Mouse (Mus musculus): ENCODE data around the gene Ofcc1. TPM values are rescaled to one million over a fixed set of nuclear protein-coding genes. Genes with fewer than 3 reads are reported as not detected.

The Ofcc1 gene
- polyA plus RNA-seq, 1 experiment from 2014 or later = not detected

DNA sequence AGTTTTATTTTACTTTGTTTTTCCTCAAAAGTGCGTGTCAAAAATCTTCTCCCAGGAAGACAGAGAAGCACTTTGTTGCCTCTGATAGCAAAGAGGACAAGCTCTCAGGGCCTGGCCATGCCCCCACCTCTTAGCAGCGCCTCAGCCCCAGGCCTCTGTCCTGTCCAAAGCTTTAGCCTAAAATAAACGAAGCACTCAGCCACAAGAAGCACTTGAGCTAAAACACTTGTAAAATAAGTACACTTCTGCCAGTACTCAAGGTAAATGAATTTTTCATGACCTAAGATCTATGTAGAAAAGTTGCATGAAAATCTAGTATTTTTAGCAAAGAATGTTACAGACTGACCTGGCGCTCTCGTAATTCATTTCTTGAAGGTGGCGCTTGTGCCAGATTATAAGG is 117.4 kb downstream of the Ofcc1 start:
- H3K4me2 ChIP-seq = no peak overlapping the region
- 40% methylated on average over 6 of the region's 6 CpGs for WGBS
- H3K9me3 ChIP-seq (ENCODE audit: low read depth, low read length) = no peaks in the 10 kb centered on the region

DNA sequence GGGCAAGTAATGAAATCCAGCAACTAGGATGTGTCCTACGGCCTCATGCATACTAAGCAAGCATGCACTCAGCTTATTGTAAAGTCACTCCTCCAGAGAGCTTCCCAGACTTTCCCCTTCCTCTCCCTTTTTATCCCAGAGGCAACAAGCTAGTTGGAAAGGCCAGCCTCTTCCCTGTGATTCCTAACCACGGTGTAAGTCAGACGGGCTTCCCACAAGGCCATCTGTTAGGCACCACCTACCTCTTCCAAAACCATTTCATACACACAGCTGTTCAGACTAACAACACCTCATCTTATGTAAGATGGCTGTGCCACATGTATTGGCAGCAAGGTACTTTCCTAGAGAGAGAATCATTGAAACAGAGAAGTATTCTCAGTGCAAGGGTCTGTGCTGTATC is 124.9 kb downstream of the Ofcc1 start:
- ATAC-seq (ENCODE audit: insufficient read depth) (no peak), DNase-seq (no peak)
- Histone ChIP-seq H3K9me3 (ENCODE audit: low read depth, low read length) (no peaks in the 10 kb centered on the region), H3K27ac (ENCODE audit: low read depth) (no peak overlapping the region), H3K4me3 (ENCODE audit: low read depth, low read length) (no peak overlapping the region), H3K4me1 (ENCODE audit: insufficient read depth) (no peaks in the 10 kb centered on the region), H3K36me3 (ENCODE audit: insufficient read depth) (no peaks in the 10 kb centered on the region), H3K27me3 (ENCODE audit: insufficient read depth, low read length) (no peaks in the 10 kb centered on the region), H3K4me2 (no peak overlapping the region), H3K9ac (no peak overlapping the region)
- WGBS = 61% methylated on average over 3 of the region's 3 CpGs
- TF ChIP-seq CTCF (IDR thresholded peaks at IDR 0.05; ENCODE audit: low read depth) = no peak

More for the DNA sequence above, 117.4 kb downstream of the Ofcc1 start:
- Histone ChIP-seq H3K4me3 (ENCODE audit: low read depth, low read length) (no peak overlapping the region), H3K4me1 (ENCODE audit: insufficient read depth) (no peaks in the 10 kb centered on the region), H3K27me3 (ENCODE audit: insufficient read depth, low read length) (no peaks in the 10 kb centered on the region), H3K36me3 (ENCODE audit: insufficient read depth) (no peaks in the 10 kb centered on the region), H3K9ac (no peak overlapping the region), H3K27ac (ENCODE audit: low read depth) (no peak overlapping the region)
- ATAC-seq (ENCODE audit: insufficient read depth) (peak; percentile 58; the same call in 1 of the 2 replicates), DNase-seq (peak; percentile 55)
- TF ChIP-seq CTCF (IDR thresholded peaks at IDR 0.05; ENCODE audit: low read depth) = no peak

DNA sequence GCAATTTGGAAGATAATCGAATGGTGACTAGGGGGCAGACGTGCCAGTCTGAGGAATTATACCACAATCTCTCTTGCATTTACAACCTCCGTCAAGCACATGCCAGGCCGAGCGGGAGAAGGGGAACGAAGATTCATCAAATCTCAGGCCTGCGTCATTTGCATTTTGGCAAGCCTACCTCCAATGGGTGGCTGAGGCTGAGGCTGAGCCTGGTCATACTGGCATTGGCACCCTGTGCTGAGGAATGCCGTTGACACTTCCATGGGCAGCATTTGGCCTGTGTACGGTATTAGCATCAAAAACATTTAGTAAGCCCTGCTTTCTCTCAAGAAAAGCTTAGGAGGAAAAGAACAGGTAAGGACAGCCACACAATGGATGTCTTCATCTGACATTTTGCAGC is 152.9 kb downstream of the Ofcc1 start:
- ATAC-seq (ENCODE audit: insufficient read depth) = no peak
- H3K9ac ChIP-seq = no peak overlapping the region
- DNase-seq = no peak
- H3K4me3 ChIP-seq (ENCODE audit: low read depth, low read length) = no peak overlapping the region
- no peaks in the 10 kb centered on the region for H3K4me1 ChIP-seq (ENCODE audit: insufficient read depth)
- H3K36me3 ChIP-seq (ENCODE audit: insufficient read depth) = no peaks in the 10 kb centered on the region
- no peak for TF ChIP-seq CTCF (IDR thresholded peaks at IDR 0.05; ENCODE audit: low read depth)
- H3K4me2 ChIP-seq = no peak overlapping the region
- no peak overlapping the region for H3K27ac ChIP-seq (ENCODE audit: low read depth)
- 76% methylated on average over 9 of the region's 9 CpGs for WGBS
- no peaks in the 10 kb centered on the region for H3K27me3 ChIP-seq (ENCODE audit: insufficient read depth, low read length)
- no peaks in the 10 kb centered on the region for H3K9me3 ChIP-seq (ENCODE audit: low read depth, low read length)

DNA sequence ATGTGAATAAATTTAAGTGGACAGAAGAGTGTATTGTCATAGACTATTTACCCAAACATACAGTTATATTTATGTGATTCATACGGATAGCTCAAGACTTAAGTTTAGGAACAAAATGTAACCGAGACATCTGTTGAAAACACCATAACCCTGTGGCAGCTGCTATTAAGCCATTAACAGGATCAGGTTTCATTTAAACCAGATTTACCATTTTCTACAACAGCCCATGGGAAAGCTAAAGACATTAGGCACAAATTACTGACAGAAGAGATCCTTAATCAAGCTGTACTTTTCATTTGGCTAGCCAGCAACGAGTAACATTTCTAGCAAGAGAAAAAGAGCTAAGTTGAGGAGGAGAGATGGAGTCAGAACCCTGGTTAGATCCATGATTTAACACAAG is 179.5 kb downstream of the Ofcc1 start:
- H3K36me3 ChIP-seq (ENCODE audit: insufficient read depth) = no peaks in the 10 kb centered on the region
- 64% methylated on average over 3 of the region's 3 CpGs for WGBS
- H3K9ac ChIP-seq = no peak overlapping the region
- no peak overlapping the region for H3K4me3 ChIP-seq (ENCODE audit: low read depth, low read length)
- no peak overlapping the region for H3K27ac ChIP-seq (ENCODE audit: low read depth)
- no peaks in the 10 kb centered on the region for H3K27me3 ChIP-seq (ENCODE audit: insufficient read depth, low read length)
- no peaks in the 10 kb centered on the region for H3K9me3 ChIP-seq (ENCODE audit: low read depth, low read length)
- no peaks in the 10 kb centered on the region for H3K4me1 ChIP-seq (ENCODE audit: insufficient read depth)
- no peak for ATAC-seq (ENCODE audit: insufficient read depth)
- TF ChIP-seq CTCF (IDR thresholded peaks at IDR 0.05; ENCODE audit: low read depth) = no peak
- no peak for DNase-seq
- H3K4me2 ChIP-seq = no peak overlapping the region

DNA sequence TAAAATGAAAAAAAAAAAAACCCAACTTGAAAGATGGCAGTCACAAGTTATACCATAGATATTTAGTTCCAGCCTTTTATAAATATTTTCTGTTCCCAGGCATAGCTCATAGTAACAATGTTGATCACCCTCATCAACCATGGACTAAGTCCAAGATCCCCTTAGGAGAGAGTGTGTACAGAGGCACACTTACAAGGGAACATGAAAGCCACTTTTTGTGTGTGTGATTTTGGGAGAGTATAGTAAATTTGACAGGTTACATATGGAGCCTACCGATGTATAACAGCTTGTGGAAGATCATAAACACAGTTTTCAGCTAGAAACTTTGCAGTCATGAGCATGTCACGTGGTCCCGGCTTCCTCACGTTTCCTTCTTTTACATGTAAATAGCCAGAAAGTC is 189.5 kb downstream of the Ofcc1 start:
- H3K4me1 ChIP-seq (ENCODE audit: insufficient read depth) = no peaks in the 10 kb centered on the region
- H3K27me3 ChIP-seq (ENCODE audit: insufficient read depth, low read length) = no peaks in the 10 kb centered on the region
- H3K36me3 ChIP-seq (ENCODE audit: insufficient read depth) = no peaks in the 10 kb centered on the region
- H3K9me3 ChIP-seq (ENCODE audit: low read depth, low read length) = no peaks in the 10 kb centered on the region
- no peak overlapping the region for H3K27ac ChIP-seq (ENCODE audit: low read depth)
- peak; percentile 44 for DNase-seq
- H3K4me2 ChIP-seq = no peak overlapping the region
- no peak for TF ChIP-seq CTCF (IDR thresholded peaks at IDR 0.05; ENCODE audit: low read depth)
- ATAC-seq (ENCODE audit: insufficient read depth) = peak; percentile 35; the same call in 1 of the 2 replicates
- WGBS = 67% methylated on average over 4 of the region's 4 CpGs
- no peak overlapping the region for H3K9ac ChIP-seq
- no peak overlapping the region for H3K4me3 ChIP-seq (ENCODE audit: low read depth, low read length)

DNA sequence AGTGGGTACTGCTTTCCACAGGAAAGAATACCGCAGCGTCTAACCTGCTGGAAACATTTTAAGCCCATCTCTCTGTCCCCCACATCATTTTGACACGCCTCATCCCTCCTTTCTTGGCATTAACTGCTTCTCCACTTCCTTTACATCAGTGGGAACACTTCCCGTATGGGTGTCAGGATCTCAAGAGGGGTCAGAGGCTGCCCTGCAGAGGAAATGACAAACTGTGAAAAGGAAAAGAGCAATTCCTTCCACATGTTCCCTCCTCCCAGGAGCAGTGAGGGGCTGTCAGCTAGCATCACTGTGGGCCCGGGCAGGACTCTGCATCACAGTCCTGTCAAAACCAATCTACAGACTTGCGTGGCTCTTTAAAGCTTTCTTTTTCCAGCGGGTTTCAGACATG is 193.4 kb downstream of the Ofcc1 start:
- WGBS = 37% methylated on average over 7 of the region's 7 CpGs

DNA sequence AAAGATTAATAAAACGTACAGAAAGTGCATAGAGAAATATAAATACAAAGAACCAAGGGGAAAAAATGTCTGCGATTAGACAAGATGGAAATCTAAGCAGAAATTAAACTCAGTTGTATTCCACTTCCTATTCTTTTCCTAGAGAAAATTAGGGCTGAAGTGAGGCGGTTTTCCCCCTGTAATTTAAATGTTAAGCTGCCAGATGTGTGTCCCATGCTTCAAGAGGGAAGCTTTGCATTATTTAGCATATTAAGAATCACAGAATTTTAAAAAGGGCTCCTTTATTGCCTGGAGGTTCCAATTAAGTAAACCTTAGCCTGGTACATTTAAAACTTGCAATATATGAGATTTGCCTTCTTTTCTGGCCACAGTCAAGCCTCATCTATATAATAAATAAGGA is 205.8 kb downstream of the Ofcc1 start:
- H3K4me1 ChIP-seq (ENCODE audit: insufficient read depth) = no peaks in the 10 kb centered on the region
- ATAC-seq (ENCODE audit: insufficient read depth) (no peak), DNase-seq (no peak)
- no peak overlapping the region for H3K27ac ChIP-seq (ENCODE audit: low read depth)
- H3K36me3 ChIP-seq (ENCODE audit: insufficient read depth) = no peaks in the 10 kb centered on the region
- H3K9ac ChIP-seq = no peak overlapping the region
- no peaks in the 10 kb centered on the region for H3K27me3 ChIP-seq (ENCODE audit: insufficient read depth, low read length)
- H3K4me3 ChIP-seq (ENCODE audit: low read depth, low read length) = no peak overlapping the region
- 64% methylated on average over 3 of the region's 3 CpGs for WGBS
- H3K9me3 ChIP-seq (ENCODE audit: low read depth, low read length) = no peaks in the 10 kb centered on the region
- no peak overlapping the region for H3K4me2 ChIP-seq
- TF ChIP-seq CTCF (IDR thresholded peaks at IDR 0.05; ENCODE audit: low read depth) = no peak

More for the DNA sequence above, 193.4 kb downstream of the Ofcc1 start:
- ATAC-seq (ENCODE audit: insufficient read depth) = no peak
- no peaks in the 10 kb centered on the region for H3K27me3 ChIP-seq (ENCODE audit: insufficient read depth, low read length)
- peak; percentile 39 for DNase-seq
- H3K4me1 ChIP-seq (ENCODE audit: insufficient read depth) = no peaks in the 10 kb centered on the region
- TF ChIP-seq CTCF (IDR thresholded peaks at IDR 0.05; ENCODE audit: low read depth) = no peak
- no peaks in the 10 kb centered on the region for H3K36me3 ChIP-seq (ENCODE audit: insufficient read depth)
- no peak overlapping the region for H3K4me3 ChIP-seq (ENCODE audit: low read depth, low read length)
- no peak overlapping the region for H3K27ac ChIP-seq (ENCODE audit: low read depth)
- H3K9ac ChIP-seq = no peak overlapping the region
- H3K9me3 ChIP-seq (ENCODE audit: low read depth, low read length) = no peaks in the 10 kb centered on the region
- no peak overlapping the region for H3K4me2 ChIP-seq

DNA sequence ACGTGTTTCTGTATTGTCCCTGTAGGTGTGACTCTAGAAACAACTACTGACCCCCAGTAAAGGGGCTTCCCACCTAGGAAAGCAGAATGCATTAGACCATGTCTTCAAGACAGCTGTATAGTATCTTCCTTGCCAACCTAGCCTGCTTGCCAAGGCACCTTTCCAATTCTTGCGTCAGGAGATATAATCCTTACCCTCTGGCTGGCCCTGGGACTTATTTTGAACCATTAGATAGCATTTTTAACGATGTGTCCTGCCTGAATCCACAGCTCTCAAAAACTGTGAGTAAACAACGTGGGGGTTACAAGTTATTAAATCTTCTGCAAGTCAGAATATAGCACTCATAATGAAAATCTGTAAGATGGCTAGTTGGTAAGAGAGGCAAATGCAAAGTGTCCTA is 221.3 kb downstream of the Ofcc1 start:
- WGBS = 75% methylated on average over 4 of the region's 4 CpGs
- TF ChIP-seq CTCF (IDR thresholded peaks at IDR 0.05; ENCODE audit: low read depth) = no peak
- no peak overlapping the region for H3K9ac ChIP-seq
- no peak overlapping the region for H3K4me2 ChIP-seq
- H3K27ac ChIP-seq (ENCODE audit: low read depth) = no peak overlapping the region
- H3K4me1 ChIP-seq (ENCODE audit: insufficient read depth) = no peaks in the 10 kb centered on the region
- ATAC-seq (ENCODE audit: insufficient read depth) = no peak
- DNase-seq = no peak
- H3K4me3 ChIP-seq (ENCODE audit: low read depth, low read length) = no peak overlapping the region
- H3K27me3 ChIP-seq (ENCODE audit: insufficient read depth, low read length) = no peaks in the 10 kb centered on the region
- no peaks in the 10 kb centered on the region for H3K9me3 ChIP-seq (ENCODE audit: low read depth, low read length)
- H3K36me3 ChIP-seq (ENCODE audit: insufficient read depth) = no peaks in the 10 kb centered on the region
